Mouse (Mus musculus) cerebellum, adult 11-12 months (tissue): ENCODE data around the gene Zmynd19.

Source experiments
- DNase-seq: peaks from one replicate; pipeline ENCODE4 v3.0.0; 2022

The Zmynd19 gene

GRCm38 (mm10) chr2:24949421-24950188, at the start of gene Zmynd19:
Zmynd19 (plus strand) TSS chr2:24949792.
- DNase-seq = peak; percentile 97

DNA sequence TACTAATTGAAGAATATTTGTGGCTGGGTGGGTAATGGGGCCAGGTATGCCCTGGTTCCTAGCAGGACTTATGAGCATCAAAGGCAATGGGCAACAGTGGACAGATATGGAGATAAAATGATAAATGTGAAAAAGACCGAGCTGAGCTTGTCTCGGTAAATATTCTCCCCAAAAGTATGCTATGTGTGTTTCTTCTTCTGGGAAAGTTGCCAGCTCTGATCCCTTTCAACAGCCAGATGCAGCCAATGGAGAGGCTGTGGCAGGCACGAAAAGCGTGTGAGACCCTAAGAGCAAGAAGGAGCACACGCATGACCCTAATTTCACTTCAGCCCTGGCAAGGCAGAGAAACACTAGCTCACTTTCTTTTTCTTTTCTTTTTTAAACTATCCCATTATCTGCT, 48.5 kb upstream of the Zmynd19 start:
- no peak for DNase-seq

DNA sequence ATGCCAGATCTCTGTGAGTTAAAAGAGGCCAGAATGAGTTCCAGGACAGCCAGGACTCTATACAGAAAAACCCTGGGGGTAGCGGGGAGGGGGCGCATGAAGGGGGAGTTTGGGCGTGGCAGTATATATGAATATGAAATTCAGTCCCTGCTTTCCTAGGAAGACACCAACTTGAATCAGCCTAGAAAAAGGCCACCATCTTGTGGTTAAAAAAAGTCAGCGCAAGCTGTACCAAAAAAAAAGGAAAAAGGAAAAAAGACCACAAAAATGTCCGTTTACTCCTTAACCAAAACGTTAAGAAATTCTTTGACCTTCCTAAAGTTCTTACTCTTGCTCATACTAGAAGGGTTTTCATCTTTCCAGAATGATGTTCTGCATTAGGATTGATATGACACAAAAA, 46.6 kb upstream of the Zmynd19 start:
- no peak for DNase-seq

DNA sequence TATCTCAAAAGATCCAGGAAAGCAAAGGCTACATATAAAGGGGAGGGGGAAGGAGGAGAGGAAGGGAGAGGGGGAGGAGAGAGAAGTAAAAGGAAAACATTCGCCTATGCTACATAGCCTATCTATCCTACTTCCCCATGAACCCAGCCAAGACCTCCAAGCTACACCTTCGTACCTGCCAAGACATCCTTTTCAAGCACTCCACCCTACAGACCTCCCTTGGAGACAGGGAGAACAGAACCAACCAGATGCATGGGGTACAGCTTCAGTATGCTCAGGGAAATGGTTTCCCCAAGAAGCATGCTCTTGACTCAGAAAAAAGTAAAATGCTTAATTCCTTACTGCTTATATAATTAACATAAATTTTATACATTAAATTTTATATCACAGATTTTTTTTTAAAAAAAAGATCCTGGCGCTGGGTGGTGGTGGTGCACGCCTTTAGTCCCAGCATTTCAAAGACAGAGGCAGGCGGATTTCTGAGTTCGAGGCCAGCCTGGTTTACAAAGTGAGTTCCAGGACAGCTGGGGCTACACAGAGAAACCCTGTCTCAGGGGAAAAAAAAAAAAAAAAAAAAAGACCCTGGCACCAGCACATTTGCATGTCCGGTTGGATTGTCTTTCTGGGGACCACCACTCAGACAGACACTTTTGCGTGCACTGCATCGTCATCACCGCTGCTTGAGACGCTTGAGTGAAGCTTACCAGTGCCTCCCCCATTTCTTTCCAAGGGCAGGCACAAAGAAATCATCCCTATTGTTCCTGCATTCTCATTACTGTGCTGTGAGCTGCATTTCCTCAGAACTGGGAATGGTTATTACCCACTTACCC, 44.6 kb upstream of the Zmynd19 start:
- DNase-seq = no peak

DNA sequence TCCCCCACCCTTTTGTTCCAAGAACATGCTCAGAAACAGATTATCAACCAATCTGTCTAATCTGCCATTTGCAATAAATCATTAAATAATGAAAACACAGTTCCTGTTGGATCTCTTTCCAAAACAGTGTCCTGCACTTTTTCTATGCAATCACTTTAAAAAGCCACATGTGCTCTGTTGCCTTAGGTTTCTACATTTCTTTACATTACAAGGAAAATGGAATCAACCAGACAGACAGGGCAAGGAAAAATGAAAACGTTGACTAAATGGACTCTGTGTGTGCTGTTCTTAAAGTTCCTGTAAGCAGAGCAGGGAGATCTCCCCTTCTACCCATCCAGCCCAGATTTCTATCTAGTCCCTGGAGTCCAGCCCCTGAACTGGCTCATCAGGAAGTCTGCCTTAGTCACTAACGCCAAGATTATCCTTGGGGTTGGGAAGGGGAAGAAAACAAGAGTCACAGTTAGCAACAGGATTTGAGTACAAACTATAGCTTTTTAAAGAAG, 43.9 kb upstream of the Zmynd19 start:
- no peak for DNase-seq

- no peak for DNase-seq
These were observed 39.1 kb upstream of the Zmynd19 start for GRCm38 (mm10) chr2:24910481-24910880.

DNA sequence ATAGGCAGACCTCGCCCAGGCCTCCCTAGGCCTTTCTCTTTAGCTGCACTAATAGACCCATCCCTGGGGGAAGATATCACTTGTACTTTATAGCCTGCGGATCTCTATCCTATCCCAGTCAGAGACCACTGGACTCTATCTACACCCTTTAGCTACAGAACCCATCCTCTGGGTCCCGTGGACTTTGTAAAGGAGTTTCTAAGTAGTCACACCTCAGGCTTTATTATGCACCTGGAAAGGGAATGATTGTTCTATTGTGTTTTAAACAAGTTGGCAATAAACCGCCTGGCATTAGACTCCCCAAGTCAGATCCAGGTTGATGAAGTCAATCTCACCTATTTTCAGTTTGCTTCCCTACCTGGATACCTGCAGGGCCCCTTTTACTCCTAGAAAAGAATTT, 37.4 kb upstream of the Zmynd19 start:
- no peak for DNase-seq

DNA sequence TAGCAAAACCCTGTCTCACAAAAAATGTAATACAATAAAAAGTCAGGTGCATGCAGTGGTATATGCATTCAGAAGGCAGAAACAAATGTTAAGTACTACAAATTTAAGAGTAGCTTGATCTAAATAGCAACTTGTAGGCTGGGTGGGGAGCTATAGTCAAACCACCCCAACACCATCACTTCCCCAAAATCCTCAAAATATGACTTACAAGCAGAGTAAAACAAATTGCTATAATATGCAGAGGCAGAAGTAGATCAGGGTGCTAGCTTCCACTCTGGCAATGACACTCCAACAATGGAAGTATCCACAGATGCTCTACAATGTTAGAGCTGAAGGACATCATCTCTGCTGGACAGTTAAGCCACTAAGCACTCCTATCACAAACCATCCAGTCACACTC, 37.0 kb upstream of the Zmynd19 start:
- no peak for DNase-seq

GRCm38 (mm10) chr2:24914762-24915161, 34.8 kb upstream of the Zmynd19 start:
- no peak for DNase-seq

- DNase-seq = peak; percentile 96
These were observed 30.4 kb upstream of the Zmynd19 start, which contains the start of gene Ehmt1 for GRCm38 (mm10) chr2:24918930-24919838. Ehmt1 (minus strand) TSS chr2:24919614.

DNA sequence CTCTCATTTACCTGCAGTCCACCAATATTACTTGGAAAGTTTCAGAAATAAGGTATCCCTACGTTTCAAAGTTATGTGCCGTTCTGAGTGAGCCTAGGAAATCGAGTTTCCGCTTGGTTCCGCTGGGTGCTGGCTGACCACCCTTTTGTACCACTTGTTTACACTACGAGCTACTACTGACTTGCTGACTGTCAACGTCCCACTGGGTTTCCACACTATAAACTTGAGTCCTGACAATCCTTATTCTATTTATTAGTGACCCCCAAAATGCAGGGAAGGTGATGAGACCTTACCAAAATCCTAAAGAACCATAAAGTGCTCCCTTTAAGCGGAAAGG, 29.8 kb upstream of the Zmynd19 start:
- DNase-seq = no peak

GRCm38 (mm10) chr2:24923561-24923960, 26.0 kb upstream of the Zmynd19 start:
- DNase-seq = no peak

DNA sequence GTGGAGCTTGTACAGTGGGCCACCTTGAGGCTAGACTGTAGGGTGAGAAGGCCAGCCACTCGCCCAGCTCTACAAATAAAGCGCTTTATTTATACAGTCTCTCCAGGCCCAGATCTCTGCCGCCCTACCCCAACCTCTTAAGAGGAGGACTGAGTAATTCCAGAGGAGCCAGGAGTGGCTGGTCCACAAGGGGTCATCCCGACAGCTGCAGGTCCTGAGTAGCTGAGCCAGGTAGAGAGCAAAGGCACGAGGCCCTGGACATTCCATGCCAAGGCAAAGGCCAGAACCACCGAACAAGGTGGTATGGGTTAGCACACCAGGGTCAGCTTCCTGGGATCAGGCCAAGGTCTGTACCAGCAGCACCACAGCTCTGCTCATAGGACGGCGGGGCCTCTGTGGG, 24.3 kb upstream of the Zmynd19 start:
- DNase-seq = no peak

- DNase-seq = no peak
These were observed 23.1 kb upstream of the Zmynd19 start for GRCm38 (mm10) chr2:24926345-24926964.

DNA sequence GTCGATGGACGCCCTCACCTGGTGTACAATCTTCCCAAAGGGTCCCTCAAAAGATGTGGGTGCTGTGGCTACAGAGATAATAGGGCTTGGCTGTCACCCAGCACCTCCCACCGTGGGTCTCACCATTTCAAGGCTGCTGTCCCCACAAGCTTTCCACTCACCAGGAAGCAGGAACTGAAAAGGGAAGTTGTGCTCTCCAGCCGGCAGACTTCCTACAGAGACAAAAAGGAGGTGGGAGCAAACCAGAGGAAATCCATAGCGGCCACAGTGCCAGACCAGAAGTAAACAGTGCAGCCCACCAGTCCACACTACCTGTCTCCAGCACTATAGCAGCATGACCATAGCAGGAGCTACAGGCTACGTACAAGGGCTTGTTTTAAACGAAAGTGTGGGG, 22.6 kb upstream of the Zmynd19 start:
- no peak for DNase-seq

DNA sequence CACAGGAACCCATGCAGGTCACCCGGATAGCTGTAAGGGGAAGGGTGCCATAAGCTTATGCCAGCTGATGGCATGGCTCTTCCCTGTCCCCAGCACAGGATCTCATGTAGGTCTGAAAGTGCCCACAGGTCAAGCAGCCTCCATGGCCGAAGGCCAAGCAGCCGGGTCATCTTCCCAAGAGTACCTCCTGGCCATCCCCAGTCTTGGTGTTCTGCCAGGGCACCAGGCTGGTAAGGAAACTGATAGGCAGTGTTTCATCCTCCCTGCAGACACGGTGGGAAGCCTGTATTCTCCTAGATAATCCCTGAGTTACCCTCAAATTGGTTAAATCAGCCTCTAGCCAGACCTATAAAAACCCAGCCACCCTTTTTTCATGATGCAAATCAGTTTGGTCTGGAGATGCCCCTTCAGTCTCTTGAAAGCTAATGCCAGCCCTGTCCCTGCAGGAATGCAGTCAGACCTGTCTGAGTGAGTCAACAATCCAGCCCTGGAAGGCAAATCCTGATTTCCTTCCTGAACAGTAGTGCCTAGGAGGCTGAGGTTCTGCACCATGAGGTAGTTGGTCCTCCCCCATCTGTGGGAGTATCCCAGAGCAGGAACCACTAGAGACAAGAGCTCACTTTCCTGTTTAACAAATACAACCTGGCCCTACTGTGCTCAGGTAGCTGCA, 21.6 kb upstream of the Zmynd19 start:
- peak; percentile 66 for DNase-seq

DNA sequence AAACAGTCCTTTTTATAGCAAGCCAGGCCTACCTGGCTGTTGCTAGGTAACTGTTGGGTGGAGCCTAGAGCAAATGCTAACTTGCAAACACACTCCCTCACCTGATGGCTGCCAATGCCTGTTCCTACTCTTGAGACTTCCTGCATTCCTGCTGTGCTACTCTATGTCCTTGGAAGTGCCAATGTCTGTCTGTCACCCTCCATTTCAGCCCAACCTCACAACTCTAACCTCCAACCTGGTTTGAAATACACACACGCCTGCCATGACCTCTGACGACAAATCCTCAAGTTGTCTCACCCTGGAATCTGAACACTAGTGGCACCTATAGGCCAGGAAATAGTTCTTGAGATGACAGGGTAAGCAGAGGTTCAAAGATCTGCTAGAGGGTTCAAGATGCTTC, 20.5 kb upstream of the Zmynd19 start:
- no peak for DNase-seq

- no peak for DNase-seq
These were observed 20.0 kb upstream of the Zmynd19 start for GRCm38 (mm10) chr2:24929593-24929992.

- peak; percentile 77 for DNase-seq
These were observed 15.1 kb upstream of the Zmynd19 start for GRCm38 (mm10) chr2:24934441-24934963.

- DNase-seq = peak; percentile 91
These were observed 14.4 kb upstream of the Zmynd19 start, which contains the start of gene Arrdc1 for GRCm38 (mm10) chr2:24935057-24935796. Arrdc1 (minus strand) TSS chr2:24935252.

GRCm38 (mm10) chr2:24942092-24942491, 7.5 kb upstream of the Zmynd19 start:
- no peak for DNase-seq
